ENCODE assay signal across 24 mouse cellular contexts in genomic region chr2:20909404-20909803, GRCm38 (mm10). TPM values are rescaled to one million over a fixed set of nuclear protein-coding genes. Genes with fewer than 3 reads are reported as not detected.
DNase-seq lines count a peak whose midpoint lies in the region; ATAC-seq and TF ChIP-seq lines count a peak whose summit lies in the region.
"Had no signal": no experiment of that assay in that cellular context is flagged by ENCODE, and none has a peak within 500 bp of the region (broad histone marks: within the 10 kb centered on the region; RNA-seq: fewer than 3 reads in every experiment).

No protein-coding gene starts in this region.

- H3K4me2 ChIP-seq in heart, embryonic 15.5 days = 0 out of 2 replicates have a peak overlapping the region, but pooled peaks have one; percentile 8
- H3K4me2 ChIP-seq: embryonic facial prominence, embryonic 15.5 days; hindbrain, embryonic 15.5 days; liver, embryonic 11.5 days; neural tube, embryonic 12.5 days had no signal

- H3ac ChIP-seq in C2C12 (ENCODE audit: control insufficient read depth, insufficient read length, low read depth) = no peak overlapping the region

- intact Hi-C loops in gastrocnemius, adult 2 months (cut with DNase I) = no loop called here

- peaks cover 26% of the 10 kb centered on the region for H3K4me1 ChIP-seq in heart, embryonic 15.5 days (replicated peaks)
- H3K4me1 ChIP-seq: embryonic facial prominence, embryonic 15.5 days; hindbrain, embryonic 15.5 days; neural tube, embryonic 12.5 days had no signal

- no peaks in the 10 kb centered on the region for H3K9me3 ChIP-seq in heart, embryonic 15.5 days (replicated peaks)
- H3K9me3 ChIP-seq: embryonic facial prominence, embryonic 15.5 days; G1E; hindbrain, embryonic 15.5 days; neural tube, embryonic 12.5 days had no signal

- H3K79me3 ChIP-seq in C2C12 (ENCODE audit: low read depth) = peaks cover 16% of the 10 kb centered on the region

- peaks cover 60% of the 10 kb centered on the region for H3K36me3 ChIP-seq in C2C12 (ENCODE audit: control insufficient read depth, insufficient read depth)
- peaks cover 10% of the 10 kb centered on the region; the same call in 1 of the 2 replicates for H3K36me3 ChIP-seq in heart, embryonic 15.5 days
- H3K36me3 ChIP-seq: embryonic facial prominence, embryonic 15.5 days had no signal

- peaks cover 51% of the 10 kb centered on the region for H3K79me2 ChIP-seq in C2C12 (ENCODE audit: control insufficient read depth, insufficient read depth)

- no peak for DNase-seq in gastrocnemius, adult 2 months
- no peak for DNase-seq in gastrocnemius, postnatal 10 days
- peak; percentile 48 to 52 for DNase-seq in heart, adult 9 months (ENCODE audit: low spot score in 2 of 2)
- DNase-seq in frontal cortex, postnatal 14 days (ENCODE audit: low spot score in 2 of 2) = no peak
- no peak for DNase-seq in spleen, adult 12 weeks (ENCODE audit: low spot score)
- no peak for DNase-seq in left cerebral cortex, adult 18-20 months (ENCODE audit: low spot score in 2 of 2)
- DNase-seq: adrenal gland, postnatal 14 days; cerebellum, adult 9-10 months; gastrocnemius, postnatal 14 days; kidney, postnatal 25 days; lung, adult 18-20 months; midbrain, embryonic 14.5 days; right cerebral cortex, postnatal 25 days had no signal

- peak overlapping the region; percentile 9; the same call in 1 of the 2 replicates for H3K27ac ChIP-seq in gastrocnemius, adult 2 months
- H3K27ac ChIP-seq in heart, embryonic 15.5 days = peak overlapping the region; percentile 83
- H3K27ac ChIP-seq: embryonic facial prominence, embryonic 15.5 days; hindbrain, embryonic 15.5 days; left cerebral cortex, adult 2 months; neural tube, embryonic 12.5 days had no signal

- TF ChIP-seq CTCF in gastrocnemius, adult 2 months (IDR thresholded peaks at IDR 0.05) = no peak
- TF ChIP-seq CTCF in C2C12 (IDR thresholded peaks at IDR 0.05; ENCODE audit: control insufficient read depth, insufficient read depth, insufficient read length) = no peak

- H3K9ac ChIP-seq in heart, embryonic 15.5 days = no peak overlapping the region
- H3K9ac ChIP-seq: embryonic facial prominence, embryonic 15.5 days; hindbrain, embryonic 15.5 days; neural tube, embryonic 12.5 days had no signal

- WGBS in heart, embryonic 15.5 days = 27% methylated on average over 7 of the region's 7 CpGs

- no peaks in the 10 kb centered on the region for H3K27me3 ChIP-seq in C2C12 (ENCODE audit: control insufficient read depth, insufficient read depth, insufficient read length)
- no peaks in the 10 kb centered on the region for H3K27me3 ChIP-seq in heart, embryonic 15.5 days
- H3K27me3 ChIP-seq: CH12.LX; embryonic facial prominence, embryonic 15.5 days; hindbrain, embryonic 15.5 days; neural tube, embryonic 12.5 days; Patski had no signal

- H3K4me3 ChIP-seq in gastrocnemius, adult 2 months = no peak overlapping the region
- H3K4me3 ChIP-seq in C2C12 (ENCODE audit: insufficient read depth, poor library complexity, severe bottlenecking) = no peak overlapping the region
- H3K4me3 ChIP-seq in heart, embryonic 15.5 days = no peak overlapping the region
- H3K4me3 ChIP-seq: embryonic facial prominence, embryonic 15.5 days; hindbrain, embryonic 15.5 days; left cerebral cortex, adult 2 months; neural tube, embryonic 12.5 days had no signal

- peak; percentile 74 for ATAC-seq in heart, embryonic 15.5 days (replicated peaks; ENCODE audit: insufficient number of reproducible peaks, insufficient read depth, low FRiP score, low read depth)
- ATAC-seq: forebrain, embryonic 14.5 days; Patski had no signal

TF ChIP-seq in C2C12, 6 proteins besides CTCF, POLR2A, EP300 and RAD21:
- TF ChIP-seq MAX (IDR thresholded peaks at IDR 0.05) (no peak), USF1 (IDR thresholded peaks at IDR 0.05; ENCODE audit: low read depth) (peak; percentile 10)

RNA-seq across cellular contexts. Expression of gene Arhgap21, which starts 59.3 kb away (rescaled TPM):
- total RNA-seq in gastrocnemius, adult 2 months (2021) = 10 to 100 TPM; 32.4 to 35.6 TPM
- 10 to 100 TPM; 35.9 to 56.3 TPM for total RNA-seq in gastrocnemius, postnatal 10 days (2021)
- polyA plus RNA-seq in C2C12 (2012; fragmentation: generic; extraction: Trizol) = 15.9 TPM
- 16.7 and 17.2 TPM in 2 replicates for polyA plus RNA-seq in heart, embryonic 15.5 days (2015; fragmentation: Nextera tagmentation; extraction: Ambion mirVana)
- 100 to 1,000 TPM; 263 to 268 TPM for total RNA-seq in left cerebral cortex, adult 18-20 months (2021)

Comparison
In these comparisons a context has a peak if more than half of its experiments do, and no peak if none do; other contexts are left out.
1. DNase-seq: peak in heart, adult 9 months (2 of 2); none in gastrocnemius, adult 2 months (single experiment), gastrocnemius, postnatal 10 days (single experiment), frontal cortex, postnatal 14 days (0 of 2), spleen, adult 12 weeks (single experiment) and left cerebral cortex, adult 18-20 months (0 of 2).
2. RNA of gene Arhgap21, which starts 59.3 kb away (total RNA-seq): 263 to 268 TPM in left cerebral cortex, adult 18-20 months; 35.9 to 56.3 TPM in gastrocnemius, postnatal 10 days and 32.4 to 35.6 TPM in gastrocnemius, adult 2 months; every median in the first group is over 4 times any median in the second.